Mouse (Mus musculus) G1E-ER4 (cell line): ENCODE measurements around the gene Asb13. TPM values are rescaled to one million over a fixed set of nuclear protein-coding genes. Genes with fewer than 3 reads are reported as not detected.

Experiments used
- GATA1 ChIP-seq: IDR thresholded peaks from one replicate; pipeline ENCODE4 v1.8.0; 2012; ENCODE audit warnings: low read length, inconsistent platforms
- polyA plus RNA-seq: library from polyadenylated mRNA; stranded (reverse); fragments of >175 nt; gene quantifications from 2 replicates; pipeline ENCODE4 v1.2.3, GENCODE M21; 2012

Asb13 gene
- polyA plus RNA-seq, 1 experiment: not detected

DNA sequence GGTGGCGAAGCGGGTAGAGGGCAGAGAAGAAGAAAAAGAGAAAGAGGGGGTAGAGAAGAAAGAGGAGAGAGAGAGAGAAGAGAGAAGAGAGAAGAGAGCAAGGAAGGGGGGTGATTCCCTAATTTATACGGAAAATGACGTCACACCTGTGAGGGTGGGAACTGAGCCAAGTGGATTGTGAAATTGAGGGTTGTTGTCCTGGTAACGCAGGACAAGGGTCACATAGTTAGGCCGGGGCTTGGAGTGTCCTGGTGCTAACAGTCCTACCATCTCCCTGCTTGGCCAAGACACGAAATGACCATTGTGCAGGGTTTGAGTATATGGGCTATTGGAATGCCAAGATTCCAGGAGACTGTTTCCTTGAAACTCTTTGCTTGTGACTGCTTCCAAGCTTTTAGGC is 12.7 kb downstream of the Asb13 start:
- TF ChIP-seq GATA1: no peak

DNA sequence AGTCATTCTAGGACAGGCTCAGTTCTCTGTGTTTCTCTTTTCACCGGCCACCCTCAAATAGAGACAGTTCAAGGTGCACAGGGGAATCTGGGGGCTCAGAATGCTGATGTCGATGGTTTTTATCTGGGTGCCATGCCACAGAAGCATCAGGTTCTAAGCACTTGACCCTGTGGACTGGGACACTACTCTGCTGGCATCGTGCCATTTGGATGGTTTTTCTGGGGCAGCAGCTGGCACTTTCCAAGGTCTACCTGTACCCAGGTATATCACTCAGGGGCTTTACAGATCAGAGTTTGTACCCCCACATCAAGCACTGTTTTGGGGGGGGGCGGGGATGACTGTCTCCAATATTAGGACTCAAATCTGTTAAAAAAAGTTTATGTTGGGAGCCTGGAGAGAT is 16.7 kb downstream of the Asb13 start:
- no peak for TF ChIP-seq GATA1

GRCm38 (mm10) chr13:3654432-3654831 is 20.6 kb downstream of the Asb13 start:
- no peak for TF ChIP-seq GATA1

DNA sequence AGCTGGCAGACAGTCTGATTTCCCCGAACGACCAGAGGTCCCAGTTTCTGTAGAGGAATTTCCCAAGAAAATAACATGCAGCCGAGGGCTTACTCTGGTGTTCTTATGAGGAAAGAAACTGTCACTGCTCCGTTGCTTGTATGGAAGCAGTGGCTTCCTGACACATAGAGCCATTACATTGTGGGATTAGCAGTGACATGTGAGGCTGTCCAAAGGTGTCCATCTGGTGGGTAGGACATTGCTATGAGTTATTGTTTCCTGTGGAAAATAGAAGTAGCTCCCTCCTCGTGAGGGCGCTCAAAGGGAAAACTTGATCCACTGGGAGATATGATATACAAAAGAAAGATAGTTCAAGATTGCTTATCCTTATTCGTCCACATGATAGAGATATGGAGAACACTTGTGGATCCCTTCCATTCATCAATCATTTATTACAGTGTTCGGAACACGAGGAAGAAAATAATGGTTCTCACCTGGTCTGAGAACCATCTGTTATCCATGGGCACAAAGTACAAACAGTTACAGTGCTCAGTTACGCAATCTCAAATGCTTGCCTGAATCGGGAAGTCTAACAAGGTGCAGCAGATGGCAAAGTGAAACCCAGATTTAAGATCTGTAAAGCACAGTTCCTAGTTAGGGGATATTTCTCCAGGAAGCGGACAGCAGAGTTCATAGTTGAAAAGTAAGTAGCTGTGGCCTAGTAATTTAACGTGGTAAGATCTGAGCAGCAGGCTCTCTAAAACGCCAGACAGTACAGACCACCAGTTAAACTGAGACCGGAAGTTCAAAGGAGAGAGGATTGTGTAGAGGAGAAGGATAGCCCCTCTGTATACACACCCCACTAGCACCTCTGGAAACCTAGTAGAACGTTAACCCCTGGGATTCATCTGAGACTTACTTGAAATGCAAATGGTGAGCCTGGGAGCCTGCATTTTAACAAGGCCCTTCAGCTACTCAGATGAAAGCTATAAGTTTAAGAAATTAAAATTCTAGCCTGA is 25.6 kb downstream of the Asb13 start:
- TF ChIP-seq GATA1: no peak

GRCm38 (mm10) chr13:3664241-3664640 is 30.4 kb downstream of the Asb13 start:
- TF ChIP-seq GATA1: no peak

- TF ChIP-seq GATA1: no peak
Observed at GRCm38 (mm10) chr13:3665308-3665723, 31.5 kb downstream of the Asb13 start.

DNA sequence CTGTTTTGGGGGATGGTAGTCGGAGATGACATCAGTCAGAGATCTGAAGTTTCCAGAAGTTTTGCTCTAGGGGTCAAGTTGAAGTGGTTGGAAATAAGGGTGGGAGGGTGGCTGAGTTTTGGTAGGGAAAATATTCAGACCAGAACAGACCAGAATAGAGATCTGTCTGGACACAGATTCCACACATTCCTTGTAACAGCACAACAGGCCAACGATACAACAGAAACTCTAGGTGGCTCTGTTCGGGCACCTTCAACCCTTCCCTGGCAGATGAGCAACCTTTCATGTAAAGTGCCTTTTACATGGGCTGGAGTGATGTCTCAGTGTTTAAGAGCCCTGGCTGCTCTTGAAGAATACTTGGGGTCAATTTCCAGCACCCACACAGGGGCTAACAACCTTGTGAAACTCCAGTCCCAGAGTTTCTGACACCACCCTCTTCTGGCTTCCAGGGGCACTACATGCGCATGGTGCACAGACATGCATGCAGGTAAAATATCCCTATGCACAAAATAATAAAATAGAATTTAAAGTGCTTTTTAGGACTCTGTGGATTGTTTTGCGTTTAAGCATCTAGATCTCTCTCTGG is 33.5 kb downstream of the Asb13 start:
- TF ChIP-seq GATA1: no peak

DNA sequence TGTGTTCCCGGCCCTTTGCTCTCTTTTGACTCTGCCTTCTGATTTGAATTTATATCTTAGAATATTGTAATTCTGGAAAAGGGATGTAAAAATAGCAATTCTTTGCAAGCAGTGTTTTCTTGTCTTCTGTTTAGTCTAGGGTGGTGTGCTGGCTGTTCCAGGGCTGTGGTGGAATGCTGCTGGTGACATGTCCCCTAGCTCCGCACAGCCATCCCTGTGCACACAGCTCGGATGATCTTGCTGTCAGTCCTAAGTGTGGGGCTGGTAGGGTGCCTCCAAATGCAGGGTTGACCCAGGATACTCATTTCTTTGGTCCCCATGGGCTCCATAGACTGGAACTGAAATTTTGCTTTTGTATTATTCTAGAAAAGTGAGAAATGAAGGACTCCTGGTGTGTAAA is 34.2 kb downstream of the Asb13 start:
- TF ChIP-seq GATA1: no peak

GRCm38 (mm10) chr13:3669611-3670010 is 35.8 kb downstream of the Asb13 start:
- no peak for TF ChIP-seq GATA1

DNA sequence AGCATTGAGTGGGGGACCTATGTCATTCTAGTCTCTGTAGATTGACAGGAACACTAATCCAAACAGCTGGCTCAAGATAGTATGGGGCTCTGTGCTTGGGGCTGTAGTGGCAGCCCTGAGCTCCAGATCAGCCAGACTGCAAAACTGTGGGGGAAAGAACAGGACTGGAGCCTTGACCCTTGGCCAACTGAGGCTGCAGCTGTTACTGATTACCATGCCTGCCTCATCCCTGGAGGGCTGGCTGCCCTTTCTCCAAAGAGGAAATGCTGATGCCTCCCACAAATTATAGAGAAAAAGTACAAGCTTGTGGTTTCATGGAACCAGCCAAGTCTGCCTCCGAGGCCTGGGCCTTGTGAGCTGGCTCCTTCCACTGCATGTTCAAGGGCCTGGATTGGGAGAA is 36.2 kb downstream of the Asb13 start:
- no peak for TF ChIP-seq GATA1

GRCm38 (mm10) chr13:3673151-3673550 is 39.3 kb downstream of the Asb13 start:
- TF ChIP-seq GATA1: no peak

DNA sequence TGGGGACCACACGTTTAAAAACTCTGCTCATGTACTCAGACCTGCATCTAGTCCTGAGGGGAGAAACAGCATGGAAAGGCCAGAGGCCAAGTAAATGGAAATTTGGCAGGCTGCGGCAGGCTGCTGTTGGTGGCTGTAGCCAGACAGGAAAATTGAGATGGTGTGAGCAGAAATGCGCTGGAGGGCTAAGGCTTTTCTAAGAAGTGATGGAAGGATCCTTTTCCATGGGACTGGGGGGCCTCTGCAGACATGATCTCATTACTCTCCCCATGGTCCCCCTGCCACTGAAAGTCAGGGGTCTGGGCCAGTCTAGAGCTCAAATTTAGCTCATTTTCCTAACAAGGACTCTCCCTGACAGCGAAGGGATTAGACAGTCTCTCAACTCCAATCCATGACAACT is 39.8 kb downstream of the Asb13 start:
- no peak for TF ChIP-seq GATA1

DNA sequence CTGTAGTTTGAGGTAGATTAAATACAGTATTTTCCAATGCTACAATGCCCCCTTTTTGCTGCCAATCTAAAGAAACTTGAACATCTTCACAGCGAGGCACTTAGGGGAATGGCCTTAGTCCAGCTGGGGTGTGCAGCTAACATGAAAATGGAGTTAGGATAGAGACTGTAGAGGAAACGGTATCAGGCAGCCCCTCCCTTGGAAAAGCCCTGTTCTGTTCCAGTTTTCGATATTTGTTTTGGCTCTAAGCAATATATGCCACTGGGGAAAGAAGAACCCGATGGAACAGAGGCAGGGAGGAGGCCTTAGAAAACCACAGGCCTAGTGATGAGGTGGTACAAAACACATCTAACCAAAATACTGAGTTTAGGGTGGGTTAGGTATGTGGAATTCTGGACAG is 42.0 kb downstream of the Asb13 start:
- no peak for TF ChIP-seq GATA1

GRCm38 (mm10) chr13:3679098-3679497 is 45.3 kb downstream of the Asb13 start:
- no peak for TF ChIP-seq GATA1

DNA sequence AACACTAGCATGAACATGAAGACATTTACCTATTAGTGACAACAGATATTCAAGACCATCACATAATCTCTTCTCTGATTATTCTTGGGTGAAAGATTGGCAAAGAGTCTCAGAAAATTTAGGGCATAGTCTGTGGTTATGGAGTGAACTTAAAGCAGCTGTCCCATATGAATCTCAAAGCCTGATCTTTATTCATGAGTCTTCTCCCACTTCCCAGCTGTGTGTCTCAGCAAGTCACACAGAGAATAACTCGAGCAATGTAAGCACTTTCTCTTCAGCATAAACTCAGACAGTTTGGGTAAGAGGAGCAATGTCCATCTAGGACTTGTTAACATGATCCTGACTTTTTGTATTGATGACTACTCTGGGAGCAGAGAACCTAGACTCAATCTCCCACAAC is 52.5 kb downstream of the Asb13 start:
- no peak for TF ChIP-seq GATA1

GRCm38 (mm10) chr13:3694599-3695343 is 60.9 kb downstream of the Asb13 start:
- no peak for TF ChIP-seq GATA1
